Mouse (Mus musculus) forebrain, embryonic 10.5 days (tissue): ENCODE measurements around the gene Frzb. TPM values are rescaled to one million over a fixed set of nuclear protein-coding genes. Genes with fewer than 3 reads are reported as not detected.

Experiments
- DNase-seq: peaks from one replicate; pipeline ENCODE4 v3.0.0-alpha.2; 2017; ENCODE audit warnings: low spot score; ENCODE audit errors: extremely low spot score
- H3K27ac ChIP-seq: fragments of 300-500 bp; sonication (generic); 2 replicates; pipeline ENCODE4 v1.5.1; 2016; ENCODE audit warnings: mild to moderate bottlenecking
- H3K27me3 ChIP-seq: fragments of 300-500 bp; sonication (generic); 2 replicates; pipeline ENCODE4 v1.6.1; 2016; ENCODE audit warnings: mild to moderate bottlenecking; ENCODE audit not compliant: poor library complexity, severe bottlenecking
- H3K36me3 ChIP-seq: fragments of 300-500 bp; sonication (generic); replicated peaks from 2 replicates; pipeline ENCODE4 v1.6.1; 2016; ENCODE audit warnings: mild to moderate bottlenecking, moderate library complexity
- H3K4me1 ChIP-seq: fragments of 300-500 bp; sonication (generic); 2 replicates; pipeline ENCODE4 v1.6.1; 2016
- H3K4me3 ChIP-seq: fragments of 300-500 bp; sonication (generic); 2 replicates; pipeline ENCODE4 v1.5.1; 2016; ENCODE audit warnings: mild to moderate bottlenecking, moderate library complexity
- H3K9me3 ChIP-seq: fragments of 300-500 bp; sonication (generic); 2 replicates; pipeline ENCODE4 v1.6.1; 2016; ENCODE audit warnings: mild to moderate bottlenecking, moderate library complexity
- WGBS: fragments of 180-500 bp; shearing (Covaris S2); methylation state at CpG from one replicate; pipeline ENCODE4 v1.1.7; 2016; 5-methylcytosine and 5-hydroxymethylcytosine counted together
- polyA plus RNA-seq: library from polyadenylated mRNA; unstranded; fragments of >200 nt; fragmentation: Nextera tagmentation; extraction: Ambion mirVana; gene quantifications from 2 replicates; pipeline ENCODE4 v1.2.1, GENCODE M21; 2016

Gene Frzb
- polyA plus RNA-seq, 1 experiment from 2014 or later, result 19.6 TPM

- no peak for DNase-seq
These were observed 2.7 kb downstream of the Frzb start for GRCm38 (mm10) chr2:80444418-80445365.

GRCm38 (mm10) chr2:80443962-80444361, 3.5 kb downstream of the Frzb start:
- Histone ChIP-seq H3K27ac (no peak overlapping the region), H3K36me3 (no peaks in the 10 kb centered on the region), H3K9me3 (peaks cover 10% of the 10 kb centered on the region), H3K27me3 (peaks cover 64% of the 10 kb centered on the region), H3K4me3 (no peak overlapping the region), H3K4me1 (peaks cover 40% of the 10 kb centered on the region)
- DNase-seq, result no peak
- 88% methylated on average over 2 of the region's 2 CpGs for WGBS

More at GRCm38 (mm10) chr2:80444418-80445365, 2.7 kb downstream of the Frzb start:
- Histone ChIP-seq H3K4me3 (peak overlapping the region; percentile 68; the same call in 1 of the 2 replicates), H3K27ac (no peak overlapping the region), H3K36me3 (no peaks in the 10 kb centered on the region), H3K9me3 (peaks cover 14% of the 10 kb centered on the region), H3K27me3 (peaks cover 70% of the 10 kb centered on the region), H3K4me1 (peaks cover 39% of the 10 kb centered on the region)
- WGBS, result 76% methylated on average over 14 of the region's 14 CpGs

- Histone ChIP-seq H3K4me1 (peaks cover 41% of the 10 kb centered on the region), H3K27ac (no peak overlapping the region), H3K36me3 (no peaks in the 10 kb centered on the region), H3K9me3 (peaks cover 10% of the 10 kb centered on the region), H3K4me3 (no peak overlapping the region), H3K27me3 (peaks cover 53% of the 10 kb centered on the region)
- no peak for DNase-seq
- 96% methylated on average over 3 of the region's 3 CpGs for WGBS
These were observed 6.0 kb downstream of the Frzb start for GRCm38 (mm10) chr2:80441386-80441785.

GRCm38 (mm10) chr2:80438854-80439253, 8.6 kb downstream of the Frzb start:
- no peak overlapping the region for H3K27ac ChIP-seq
- no peak overlapping the region for H3K4me3 ChIP-seq
- H3K4me1 ChIP-seq, result peaks cover 26% of the 10 kb centered on the region
- H3K36me3 ChIP-seq, result no peaks in the 10 kb centered on the region
- DNase-seq, result peak; percentile 38
- 46% methylated on average over 3 of the region's 3 CpGs for WGBS
- peaks cover 32% of the 10 kb centered on the region for H3K27me3 ChIP-seq
- peaks cover 3% of the 10 kb centered on the region for H3K9me3 ChIP-seq

- Histone ChIP-seq H3K4me1 (peaks cover 26% of the 10 kb centered on the region), H3K27me3 (peaks cover 20% of the 10 kb centered on the region), H3K4me3 (no peak overlapping the region), H3K36me3 (no peaks in the 10 kb centered on the region), H3K27ac (no peak overlapping the region; the same call in 1 of the 2 replicates), H3K9me3 (no peaks in the 10 kb centered on the region)
- WGBS, result 52% methylated on average over 2 of the region's 2 CpGs
- no peak for DNase-seq
These were observed 10.0 kb downstream of the Frzb start for GRCm38 (mm10) chr2:80437401-80437800.

- H3K27me3 ChIP-seq, result peaks cover 5% of the 10 kb centered on the region
- H3K36me3 ChIP-seq, result no peaks in the 10 kb centered on the region
- no peak overlapping the region for H3K27ac ChIP-seq
- H3K4me3 ChIP-seq, result no peak overlapping the region
- no peaks in the 10 kb centered on the region for H3K9me3 ChIP-seq
- WGBS, result 79% methylated on average over 11 of the region's 11 CpGs
- peaks cover 36% of the 10 kb centered on the region for H3K4me1 ChIP-seq
- DNase-seq, result no peak
These were observed 12.4 kb downstream of the Frzb start for GRCm38 (mm10) chr2:80434783-80435572.

- Histone ChIP-seq H3K4me1 (peaks cover 28% of the 10 kb centered on the region), H3K27ac (no peak overlapping the region), H3K9me3 (no peaks in the 10 kb centered on the region), H3K4me3 (no peak overlapping the region), H3K27me3 (peaks cover 4% of the 10 kb centered on the region; the same call in 1 of the 2 replicates), H3K36me3 (no peaks in the 10 kb centered on the region)
- WGBS, result 91% methylated on average over 6 of the region's 6 CpGs
- DNase-seq, result no peak
These were observed 14.1 kb downstream of the Frzb start for GRCm38 (mm10) chr2:80433254-80433876.

GRCm38 (mm10) chr2:80430357-80431053, 16.9 kb downstream of the Frzb start:
- 55% methylated on average over 1 of the region's 1 CpGs for WGBS
- Histone ChIP-seq H3K9me3 (no peaks in the 10 kb centered on the region), H3K4me1 (peaks cover 10% of the 10 kb centered on the region), H3K27ac (no peak overlapping the region), H3K27me3 (no peaks in the 10 kb centered on the region), H3K4me3 (no peak overlapping the region), H3K36me3 (no peaks in the 10 kb centered on the region)
- no peak for DNase-seq

- 97% methylated on average over 5 of the region's 5 CpGs for WGBS
- H3K27me3 ChIP-seq, result no peaks in the 10 kb centered on the region
- no peaks in the 10 kb centered on the region for H3K9me3 ChIP-seq
- no peak overlapping the region for H3K27ac ChIP-seq
- DNase-seq, result no peak
- no peaks in the 10 kb centered on the region for H3K4me1 ChIP-seq
- no peak overlapping the region for H3K4me3 ChIP-seq
- H3K36me3 ChIP-seq, result no peaks in the 10 kb centered on the region
These were observed 24.3 kb downstream of the Frzb start for GRCm38 (mm10) chr2:80423116-80423515.

- no peak overlapping the region for H3K4me3 ChIP-seq
- no peaks in the 10 kb centered on the region for H3K4me1 ChIP-seq
- no peak overlapping the region for H3K27ac ChIP-seq
- no peak for DNase-seq
- H3K36me3 ChIP-seq, result no peaks in the 10 kb centered on the region
- H3K9me3 ChIP-seq, result no peaks in the 10 kb centered on the region
- 80% methylated on average over 1 of the region's 1 CpGs for WGBS
- no peaks in the 10 kb centered on the region for H3K27me3 ChIP-seq
These were observed 25.4 kb downstream of the Frzb start for GRCm38 (mm10) chr2:80421990-80422389.

GRCm38 (mm10) chr2:80416286-80416685, 31.1 kb downstream of the Frzb start:
- Histone ChIP-seq H3K27me3 (no peaks in the 10 kb centered on the region), H3K9me3 (no peaks in the 10 kb centered on the region), H3K27ac (no peak overlapping the region), H3K36me3 (no peaks in the 10 kb centered on the region), H3K4me3 (no peak overlapping the region), H3K4me1 (no peaks in the 10 kb centered on the region; the same call in 1 of the 2 replicates)
- no peak for DNase-seq
- WGBS, result 92% methylated on average over 6 of the region's 6 CpGs

- Histone ChIP-seq H3K4me3 (no peak overlapping the region), H3K36me3 (no peaks in the 10 kb centered on the region), H3K4me1 (peaks cover 7% of the 10 kb centered on the region), H3K27ac (no peak overlapping the region), H3K27me3 (no peaks in the 10 kb centered on the region), H3K9me3 (no peaks in the 10 kb centered on the region)
- DNase-seq, result no peak
- WGBS, result 86% methylated on average over 3 of the region's 3 CpGs
These were observed 33.0 kb downstream of the Frzb start for GRCm38 (mm10) chr2:80414387-80414786.
